Mouse (Mus musculus) frontal cortex, adult 2 months (tissue): ENCODE measurements around the gene Gm28053. TPM values are rescaled to one million over a fixed set of nuclear protein-coding genes. Genes with fewer than 3 reads are reported as not detected.

Experiments used
- DNase-seq, 2 experiments: peaks; one replicate each; pipeline ENCODE4 v3.0.0; 2022; ENCODE audit warnings: low spot score in 1 of 2; ENCODE audit errors: extremely low spot score in 1 of 2
- polyA plus RNA-seq: library from polyadenylated mRNA; depleted of rRNA; stranded (reverse); fragments of >200 nt; gene quantifications from 2 replicates; pipeline ENCODE4 v1.2.3, GENCODE M21; 2012

Gene Gm28053
- polyA plus RNA-seq, 1 experiment: 0.54 TPM

- no peak for DNase-seq
These were observed 21.3 kb downstream of the Gm28053 start for GRCm38 (mm10) chr6:48739780-48740055.

GRCm38 (mm10) chr6:48740501-48741169 is 22.2 kb downstream of the Gm28053 start:
- DNase-seq: no peak

GRCm38 (mm10) chr6:48741273-48741672 is 22.9 kb downstream of the Gm28053 start:
- no peak for DNase-seq

DNA sequence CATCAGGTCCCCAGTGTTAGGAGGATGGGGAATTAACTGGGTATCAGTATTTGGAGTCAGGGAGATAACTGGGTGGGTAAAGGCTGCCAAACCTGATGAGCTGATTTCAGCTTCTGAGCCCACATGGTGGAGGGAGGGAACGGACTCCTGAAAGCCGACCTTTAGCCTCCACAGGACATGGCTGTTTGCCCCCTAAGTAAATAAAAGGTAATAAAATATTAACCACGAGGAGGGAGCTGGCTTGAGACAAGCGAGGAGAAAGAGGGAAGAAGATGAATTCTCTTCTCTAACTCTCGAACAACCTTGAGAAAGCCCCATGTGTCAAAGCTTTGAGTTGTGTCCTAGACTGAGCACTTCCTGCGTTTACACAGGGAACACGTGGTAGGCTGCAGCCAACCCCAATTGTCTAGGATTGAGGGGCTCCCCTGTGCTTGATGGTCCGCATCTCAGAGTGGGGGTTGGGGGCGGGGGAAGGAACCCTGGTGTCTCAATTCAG is 23.4 kb downstream of the Gm28053 start:
- DNase-seq: no peak

DNA sequence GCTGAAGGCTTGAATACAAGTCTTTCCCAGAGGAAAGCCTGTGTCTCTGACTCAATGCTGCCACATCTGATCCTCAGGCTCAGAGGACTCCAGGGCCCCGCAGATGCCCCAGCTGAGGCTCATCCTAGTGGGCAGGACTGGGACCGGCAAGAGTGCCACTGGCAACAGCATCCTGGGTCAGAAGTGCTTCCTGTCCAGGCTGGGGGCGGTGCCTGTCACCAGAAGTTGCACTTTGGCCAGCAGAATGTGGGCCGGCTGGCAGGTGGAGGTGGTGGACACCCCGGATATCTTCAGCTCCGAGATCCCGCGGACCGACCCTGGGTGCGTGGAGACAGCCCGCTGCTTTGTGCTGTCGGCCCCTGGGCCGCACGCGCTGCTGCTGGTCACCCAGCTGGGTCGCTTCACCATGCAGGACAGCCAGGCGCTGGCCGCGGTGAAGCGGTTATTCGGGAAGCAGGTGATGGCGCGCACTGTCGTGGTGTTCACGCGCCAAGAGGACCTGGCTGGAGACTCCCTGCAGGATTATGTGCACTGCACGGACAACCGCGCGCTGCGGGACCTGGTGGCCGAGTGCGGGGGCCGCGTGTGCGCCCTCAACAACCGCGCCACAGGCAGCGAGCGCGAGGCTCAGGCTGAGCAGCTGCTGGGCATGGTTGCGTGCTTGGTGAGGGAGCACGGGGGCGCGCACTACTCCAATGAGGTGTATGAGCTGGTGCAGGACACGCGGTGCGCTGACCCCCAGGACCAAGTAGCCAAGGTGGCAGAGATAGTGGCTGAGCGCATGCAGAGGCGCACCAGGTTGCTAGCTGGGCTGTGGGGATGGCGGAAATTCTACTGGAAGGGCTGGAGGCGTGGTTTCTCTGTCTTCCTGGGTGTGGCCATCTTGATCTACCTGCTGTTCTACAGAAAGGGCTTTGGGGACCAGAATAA is 24.3 kb downstream of the Gm28053 start:
- DNase-seq: no peak

- no peak for DNase-seq
These were observed 27.1 kb downstream of the Gm28053 start for GRCm38 (mm10) chr6:48745490-48745889.

GRCm38 (mm10) chr6:48745959-48746889 is 27.8 kb downstream of the Gm28053 start, which contains the start of gene Gimap5:
Gimap5 (plus strand) TSS chr6:48746197.
- peak in 1 of 2 experiments; percentile 40 for DNase-seq

GRCm38 (mm10) chr6:48747091-48747966 is 28.9 kb downstream of the Gm28053 start:
- no peak for DNase-seq

DNA sequence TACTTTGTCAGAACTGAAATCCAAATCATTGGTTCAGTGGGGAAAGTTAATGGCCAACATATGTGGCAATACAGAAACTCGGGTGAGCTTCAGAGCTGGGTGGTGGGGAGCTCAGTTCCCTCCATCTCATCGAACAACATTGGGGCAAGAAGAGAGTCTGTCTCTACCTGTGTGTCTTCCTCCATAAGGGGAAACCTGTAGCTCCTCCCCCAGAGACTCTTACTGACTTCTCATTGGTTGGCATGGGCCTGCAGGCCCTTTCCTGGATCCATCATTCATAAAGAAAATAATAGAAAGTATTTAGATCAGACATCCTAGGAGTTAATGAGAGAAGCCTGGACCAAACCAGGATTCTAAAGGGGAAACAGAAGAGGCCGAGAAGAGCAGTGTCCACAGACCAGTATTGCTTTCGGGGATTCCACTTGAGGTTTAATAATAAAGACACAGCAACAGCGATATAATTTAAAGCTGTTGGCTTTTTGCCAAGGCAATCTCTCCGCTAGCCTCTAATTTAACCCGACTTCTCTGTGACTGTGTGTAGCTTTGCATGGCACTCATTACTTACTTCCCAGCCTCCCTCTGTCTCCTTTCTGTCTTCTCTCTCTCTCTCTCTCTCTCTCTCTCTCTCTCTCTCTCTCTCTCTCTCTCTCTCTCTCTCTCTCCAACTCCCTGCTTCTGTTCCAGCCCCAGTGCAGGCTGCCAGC is 45.3 kb downstream of the Gm28053 start:
- no peak for DNase-seq

GRCm38 (mm10) chr6:48764496-48764895 is 46.1 kb downstream of the Gm28053 start:
- no peak for DNase-seq

DNA sequence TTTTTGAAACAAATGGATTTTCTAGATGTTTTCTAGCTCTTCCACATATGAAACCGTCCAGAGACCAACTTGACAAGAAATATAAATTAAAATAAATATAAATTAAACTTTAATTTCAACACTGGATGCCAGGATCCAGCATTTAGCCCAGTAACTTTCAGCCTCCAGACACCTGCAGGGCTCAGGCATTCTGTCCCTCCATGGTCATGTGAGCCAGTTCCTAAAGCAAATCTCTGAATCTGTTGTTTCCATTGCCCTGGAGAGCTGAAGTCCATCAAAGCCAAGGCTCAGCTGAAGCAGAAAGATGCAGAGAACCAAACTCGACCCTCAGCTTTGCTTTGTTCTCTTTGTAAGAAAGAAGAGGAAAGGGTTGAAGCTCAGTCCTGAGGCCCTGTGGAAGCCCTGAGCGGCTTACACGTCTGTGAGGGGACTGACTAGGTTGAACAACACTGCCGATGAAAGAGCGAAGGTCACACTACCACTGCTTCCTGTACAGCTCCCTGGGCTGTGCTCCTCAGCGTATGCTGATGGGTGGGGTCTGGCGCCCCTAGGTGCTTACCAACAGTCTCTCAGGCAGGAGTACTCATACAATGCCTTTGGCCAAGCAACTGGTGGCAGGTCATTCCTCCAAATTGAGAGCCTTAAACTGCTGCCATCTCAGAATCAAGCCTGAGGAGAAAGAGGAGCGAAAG is 49.9 kb downstream of the Gm28053 start:
- no peak for DNase-seq

GRCm38 (mm10) chr6:48768933-48769332 is 50.5 kb downstream of the Gm28053 start:
- no peak for DNase-seq

DNA sequence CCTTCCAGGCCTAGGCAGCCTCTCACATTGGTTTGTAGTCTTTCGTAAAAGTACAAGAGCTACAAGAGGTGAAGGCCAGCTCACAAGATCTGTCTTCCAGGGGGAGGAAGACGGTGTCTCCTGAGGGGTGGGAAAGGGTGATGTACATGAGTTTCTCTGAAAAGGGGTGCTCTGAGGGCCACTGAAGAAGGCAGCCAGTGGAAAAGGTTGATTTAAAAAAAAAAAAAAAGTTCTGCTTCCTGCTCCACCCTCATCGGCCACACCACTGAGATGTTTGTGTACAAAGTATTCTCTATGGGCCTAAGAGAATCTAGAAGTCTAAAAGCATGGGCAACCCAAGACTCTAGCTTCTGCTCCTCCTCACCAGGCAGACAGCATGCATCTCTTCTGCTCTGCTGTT is 52.3 kb downstream of the Gm28053 start, which contains the start of gene Gimap3:
Gene Gimap3, minus strand, starts transcription at position 156 of the 400 bp plus-strand sequence.
- no peak for DNase-seq

DNA sequence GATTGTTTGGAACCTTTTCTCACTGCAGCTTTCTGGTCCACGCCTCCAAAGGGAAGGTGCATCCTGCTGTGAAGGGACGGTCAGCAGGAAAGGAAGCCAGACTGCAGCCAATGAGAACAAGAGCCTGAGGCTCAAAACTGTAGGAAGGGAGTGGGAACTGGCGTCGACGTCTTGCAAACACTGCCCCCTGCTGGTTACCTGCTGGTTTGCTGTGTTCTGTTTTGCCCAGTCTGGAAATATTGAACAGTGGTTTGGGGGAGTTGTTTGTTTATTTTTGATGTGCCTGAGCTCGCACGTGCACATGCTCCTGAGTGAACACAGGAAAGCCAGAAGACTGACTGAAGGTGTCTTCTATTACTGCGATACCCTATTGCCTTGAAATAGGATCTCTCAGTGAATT is 53.6 kb downstream of the Gm28053 start:
- peak; percentile 32 to 88 for DNase-seq

GRCm38 (mm10) chr6:48784406-48784805 is 66.0 kb downstream of the Gm28053 start:
- DNase-seq: no peak

GRCm38 (mm10) chr6:48785189-48785588 is 66.8 kb downstream of the Gm28053 start:
- DNase-seq: no peak

DNA sequence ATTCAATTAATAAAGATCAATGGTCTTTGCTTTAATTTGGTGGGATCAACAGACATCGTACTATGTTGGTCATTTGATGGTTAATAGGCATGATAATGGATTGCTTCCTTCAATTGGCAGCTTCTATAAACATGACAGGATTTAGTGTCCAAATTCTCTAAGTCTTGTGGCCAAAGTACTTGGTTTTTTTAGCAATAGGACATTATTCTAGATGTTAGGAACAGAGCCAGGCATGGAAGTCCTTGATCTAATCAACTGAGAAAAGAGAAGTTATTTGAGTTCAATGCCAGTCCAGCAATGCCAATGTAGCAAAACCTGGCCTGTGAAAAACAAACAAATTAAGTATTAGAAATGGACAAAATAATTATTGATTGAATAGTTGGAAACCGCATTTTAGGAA is 67.2 kb downstream of the Gm28053 start:
- DNase-seq: no peak

- DNase-seq: no peak
These were observed 69.5 kb downstream of the Gm28053 start for GRCm38 (mm10) chr6:48787867-48788266.
